Mouse (Mus musculus): ENCODE measurements around the gene Vax2. TPM values are rescaled to one million over a fixed set of nuclear protein-coding genes. Genes with fewer than 3 reads are reported as not detected.
A peak's percentile ranks its signal among the peaks of the same experiment; 100 is the strongest.

The Vax2 gene
- polyA plus RNA-seq, 1 experiment from 2014 or later, result not detected

- no peak within 1 kb of the TSS for H3K4me3 ChIP-seq (replicated peaks)
- 53% methylated on average over 5 of the region's 5 CpGs for WGBS
- H3K27ac ChIP-seq, result no peak within 1 kb of the TSS
- H3K4me2 ChIP-seq, result no peak within 1 kb of the TSS
- 0 out of 2 replicates have a peak, but pooled peaks cover 4% of the 10 kb centered on the region for H3K4me1 ChIP-seq
- no peaks in the 10 kb centered on the region for H3K27me3 ChIP-seq (replicated peaks)
- no peak within 1 kb of the TSS for H3K9ac ChIP-seq
- ATAC-seq (ENCODE audit: insufficient read depth, low FRiP score, low read depth), result no peak
- H3K36me3 ChIP-seq, result no peaks in the 10 kb centered on the region
- H3K9me3 ChIP-seq, result no peaks in the 10 kb centered on the region
Observed at GRCm38 (mm10) chr6:83742761-83743160, 31.7 kb downstream of the Vax2 start, which contains the start of gene Atp6v1b1. Gene Atp6v1b1 (plus strand): TSS chr6:83742990.

GRCm38 (mm10) chr6:83743212-83743611 lies 32.1 kb downstream of the Vax2 start:
- H3K4me3 ChIP-seq (replicated peaks), result no peak overlapping the region
- no peak overlapping the region for H3K27ac ChIP-seq
- ATAC-seq (ENCODE audit: insufficient read depth, low FRiP score, low read depth), result no peak
- no peaks in the 10 kb centered on the region for H3K9me3 ChIP-seq
- no peaks in the 10 kb centered on the region for H3K27me3 ChIP-seq (replicated peaks)
- no peak overlapping the region for H3K9ac ChIP-seq
- H3K36me3 ChIP-seq, result no peaks in the 10 kb centered on the region
- 0 out of 2 replicates have a peak, but pooled peaks cover 4% of the 10 kb centered on the region for H3K4me1 ChIP-seq
- 59% methylated on average over 5 of the region's 5 CpGs for WGBS
- H3K4me2 ChIP-seq, result no peak overlapping the region

GRCm38 (mm10) chr6:83744126-83744525 lies 33.1 kb downstream of the Vax2 start:
- Histone ChIP-seq H3K4me1 (0 out of 2 replicates have a peak, but pooled peaks cover 4% of the 10 kb centered on the region), H3K27me3 (replicated peaks) (no peaks in the 10 kb centered on the region), H3K4me2 (no peak overlapping the region), H3K9me3 (no peaks in the 10 kb centered on the region), H3K4me3 (replicated peaks) (no peak overlapping the region), H3K9ac (no peak overlapping the region), H3K27ac (no peak overlapping the region), H3K36me3 (no peaks in the 10 kb centered on the region)
- 53% methylated on average over 5 of the region's 5 CpGs for WGBS
- peak; percentile 41; the same call in 1 of the 2 replicates for ATAC-seq (ENCODE audit: insufficient read depth, low FRiP score, low read depth)

GRCm38 (mm10) chr6:83744557-83744956 lies 33.5 kb downstream of the Vax2 start:
- no peak overlapping the region for H3K9ac ChIP-seq
- H3K4me3 ChIP-seq (replicated peaks), result no peak overlapping the region
- H3K36me3 ChIP-seq, result no peaks in the 10 kb centered on the region
- H3K4me1 ChIP-seq, result 0 out of 2 replicates have a peak, but pooled peaks cover 4% of the 10 kb centered on the region
- 51% methylated on average over 5 of the region's 5 CpGs for WGBS
- no peak overlapping the region for H3K4me2 ChIP-seq
- no peaks in the 10 kb centered on the region for H3K27me3 ChIP-seq (replicated peaks)
- no peaks in the 10 kb centered on the region for H3K9me3 ChIP-seq
- no peak overlapping the region for H3K27ac ChIP-seq
- no peak for ATAC-seq (ENCODE audit: insufficient read depth, low FRiP score, low read depth)

GRCm38 (mm10) chr6:83745466-83745865 lies 34.4 kb downstream of the Vax2 start:
- no peak overlapping the region for H3K4me2 ChIP-seq

GRCm38 (mm10) chr6:83749286-83749685 lies 38.2 kb downstream of the Vax2 start:
- H3K27me3 ChIP-seq (replicated peaks), result peaks cover 14% of the 10 kb centered on the region; the same call in 1 of the 2 replicates
- H3K9me3 ChIP-seq, result no peaks in the 10 kb centered on the region
- no peak overlapping the region for H3K9ac ChIP-seq
- no peak for ATAC-seq (ENCODE audit: insufficient read depth, low FRiP score, low read depth)
- 57% methylated on average over 3 of the region's 3 CpGs for WGBS
- H3K4me2 ChIP-seq, result no peak overlapping the region
- H3K36me3 ChIP-seq, result no peaks in the 10 kb centered on the region
- H3K4me3 ChIP-seq (replicated peaks), result no peak overlapping the region
- 0 out of 2 replicates have a peak, but pooled peaks cover 2% of the 10 kb centered on the region for H3K4me1 ChIP-seq
- no peak overlapping the region for H3K27ac ChIP-seq

More at GRCm38 (mm10) chr6:83745466-83745865, 34.4 kb downstream of the Vax2 start:
- Histone ChIP-seq H3K9me3 (no peaks in the 10 kb centered on the region), H3K36me3 (no peaks in the 10 kb centered on the region), H3K4me3 (replicated peaks) (no peak overlapping the region), H3K4me1 (0 out of 2 replicates have a peak, but pooled peaks cover 4% of the 10 kb centered on the region), H3K9ac (no peak overlapping the region), H3K27ac (no peak overlapping the region), H3K27me3 (replicated peaks) (0 out of 2 replicates have a peak, but pooled peaks cover under 1% of the 10 kb centered on the region)
- 59% methylated on average over 2 of the region's 2 CpGs for WGBS
- no peak for ATAC-seq (ENCODE audit: insufficient read depth, low FRiP score, low read depth)

GRCm38 (mm10) chr6:83750171-83750684 lies 39.2 kb downstream of the Vax2 start:
- peaks cover 14% of the 10 kb centered on the region; the same call in 1 of the 2 replicates for H3K27me3 ChIP-seq (replicated peaks)
- 8% methylated on average over 11 of the region's 11 CpGs for WGBS
- H3K9me3 ChIP-seq, result no peaks in the 10 kb centered on the region
- H3K4me3 ChIP-seq (replicated peaks), result no peak overlapping the region
- H3K4me1 ChIP-seq, result no peaks in the 10 kb centered on the region
- H3K4me2 ChIP-seq, result peak overlapping the region; percentile 25; the same call in 1 of the 2 replicates
- no peak for ATAC-seq (ENCODE audit: insufficient read depth, low FRiP score, low read depth)
- H3K27ac ChIP-seq, result no peak overlapping the region
- H3K36me3 ChIP-seq, result no peaks in the 10 kb centered on the region
- H3K9ac ChIP-seq, result no peak overlapping the region

GRCm38 (mm10) chr6:83756051-83756450 lies 45.0 kb downstream of the Vax2 start:
- no peaks in the 10 kb centered on the region for H3K4me1 ChIP-seq
- peaks cover 40% of the 10 kb centered on the region for H3K27me3 ChIP-seq (replicated peaks)
- H3K9me3 ChIP-seq, result no peaks in the 10 kb centered on the region
- WGBS, result 74% methylated on average over 9 of the region's 9 CpGs
- no peaks in the 10 kb centered on the region for H3K36me3 ChIP-seq
- H3K9ac ChIP-seq, result no peak overlapping the region
- no peak overlapping the region for H3K27ac ChIP-seq
- no peak overlapping the region for H3K4me3 ChIP-seq (replicated peaks)
- no peak for ATAC-seq (ENCODE audit: insufficient read depth, low FRiP score, low read depth)
- no peak overlapping the region for H3K4me2 ChIP-seq

GRCm38 (mm10) chr6:83762344-83762743 lies 51.3 kb downstream of the Vax2 start, which contains the start of gene Ankrd53:
Gene Ankrd53 (plus strand): TSS chr6:83762644.
- 29% methylated on average over 6 of the region's 6 CpGs for WGBS
- Histone ChIP-seq H3K9ac (no peak within 1 kb of the TSS), H3K27me3 (replicated peaks) (peaks cover 49% of the 10 kb centered on the region), H3K4me2 (peak within 1 kb of the TSS; percentile 75), H3K9me3 (no peaks in the 10 kb centered on the region), H3K36me3 (no peaks in the 10 kb centered on the region), H3K4me1 (peaks cover 10% of the 10 kb centered on the region; the same call in 1 of the 2 replicates), H3K27ac (no peak within 1 kb of the TSS), H3K4me3 (replicated peaks) (peak within 1 kb of the TSS; percentile 34)
- ATAC-seq (ENCODE audit: insufficient read depth, low FRiP score, low read depth), result no peak

GRCm38 (mm10) chr6:83762880-83763431 lies 51.9 kb downstream of the Vax2 start:
- H3K27ac ChIP-seq, result no peak overlapping the region
- H3K9ac ChIP-seq, result no peak overlapping the region
- H3K4me2 ChIP-seq, result peak overlapping the region; percentile 75
- WGBS, result 3% methylated on average over 35 of the region's 35 CpGs
- no peaks in the 10 kb centered on the region for H3K9me3 ChIP-seq
- no peaks in the 10 kb centered on the region for H3K36me3 ChIP-seq
- peak; percentile 65; the same call in 1 of the 2 replicates for ATAC-seq (ENCODE audit: insufficient read depth, low FRiP score, low read depth)
- H3K4me1 ChIP-seq, result peaks cover 10% of the 10 kb centered on the region; the same call in 1 of the 2 replicates
- peak overlapping the region; percentile 34 for H3K4me3 ChIP-seq (replicated peaks)
- peaks cover 43% of the 10 kb centered on the region for H3K27me3 ChIP-seq (replicated peaks)

- Histone ChIP-seq H3K27ac (no peak overlapping the region), H3K4me2 (no peak overlapping the region), H3K27me3 (replicated peaks) (peaks cover 14% of the 10 kb centered on the region), H3K36me3 (peaks cover 15% of the 10 kb centered on the region), H3K9me3 (no peaks in the 10 kb centered on the region), H3K4me1 (peaks cover 10% of the 10 kb centered on the region; the same call in 1 of the 2 replicates), H3K4me3 (replicated peaks) (no peak overlapping the region), H3K9ac (no peak overlapping the region)
- no peak for ATAC-seq (ENCODE audit: insufficient read depth, low FRiP score, low read depth)
- WGBS, result 91% methylated on average over 3 of the region's 3 CpGs
Observed at GRCm38 (mm10) chr6:83766982-83767381, 55.9 kb downstream of the Vax2 start.

GRCm38 (mm10) chr6:83768485-83768884 lies 57.4 kb downstream of the Vax2 start:
- peaks cover 2% of the 10 kb centered on the region for H3K4me1 ChIP-seq
- no peak for ATAC-seq (ENCODE audit: insufficient read depth, low FRiP score, low read depth)
- no peak overlapping the region for H3K4me2 ChIP-seq
- WGBS, result 80% methylated on average over 5 of the region's 5 CpGs
- H3K36me3 ChIP-seq, result peaks cover 23% of the 10 kb centered on the region
- H3K27ac ChIP-seq, result no peak overlapping the region
- no peak overlapping the region for H3K9ac ChIP-seq
- H3K4me3 ChIP-seq (replicated peaks), result no peak overlapping the region
- H3K27me3 ChIP-seq (replicated peaks), result no peaks in the 10 kb centered on the region
- no peaks in the 10 kb centered on the region for H3K9me3 ChIP-seq
